Mouse (Mus musculus): Measurements from ENCODE around the gene Ccdc138.
"Not testable (repeated sequence)": the region's sequence is repeated elsewhere in the genome, so short reads cannot be mapped to it uniquely, and the experiment has no call there.

The Ccdc138 gene

GRCm38 (mm10) chr10:58497320-58498284 lies at the start of gene Ccdc138:
Gene Ccdc138, plus strand, starts transcription at chr10:58497948.
- peak; percentile 96 for DNase-seq

DNA sequence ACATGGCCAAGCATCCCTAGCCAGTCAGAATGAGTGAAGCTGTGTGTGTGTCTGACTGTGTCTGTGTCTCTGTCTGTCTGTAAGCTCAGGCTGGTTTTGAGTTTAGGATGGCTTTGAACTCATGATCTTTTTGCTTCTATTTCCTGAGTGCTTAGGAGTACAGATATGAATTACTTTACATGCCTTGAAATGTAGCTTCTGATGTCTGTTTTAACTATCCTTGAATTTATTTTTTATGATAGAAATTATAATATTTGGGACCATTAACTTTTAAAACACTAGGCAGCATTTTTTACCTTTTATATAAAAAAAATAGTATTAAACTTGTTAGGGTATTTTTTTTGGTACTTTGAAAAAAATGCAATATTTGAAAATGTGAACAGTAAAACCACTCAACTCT lies 46.2 kb upstream of the Ccdc138 start:
- DNase-seq = no peak

DNA sequence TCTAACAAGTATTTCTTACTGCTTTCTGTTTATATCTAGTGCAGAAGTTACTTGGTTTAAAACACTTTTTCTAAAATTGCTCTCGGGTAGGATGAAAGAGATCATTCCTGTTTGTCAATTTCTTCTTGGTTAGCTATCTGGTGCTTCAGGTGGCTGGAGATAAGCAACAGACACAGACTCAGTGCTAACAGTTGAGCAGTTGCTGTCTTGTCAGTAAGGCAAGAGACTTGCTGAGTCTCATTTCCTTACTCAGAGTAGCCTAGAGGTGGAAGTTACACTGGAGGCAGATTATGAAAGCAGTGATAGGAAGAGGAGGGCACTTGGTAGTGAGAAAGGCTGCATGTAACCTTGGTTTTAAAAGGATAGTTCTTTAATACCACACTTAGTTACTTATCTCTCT lies 45.6 kb upstream of the Ccdc138 start:
- no peak for DNase-seq

- no peak for DNase-seq
Measured at GRCm38 (mm10) chr10:58459896-58460295, 37.9 kb upstream of the Ccdc138 start.

DNA sequence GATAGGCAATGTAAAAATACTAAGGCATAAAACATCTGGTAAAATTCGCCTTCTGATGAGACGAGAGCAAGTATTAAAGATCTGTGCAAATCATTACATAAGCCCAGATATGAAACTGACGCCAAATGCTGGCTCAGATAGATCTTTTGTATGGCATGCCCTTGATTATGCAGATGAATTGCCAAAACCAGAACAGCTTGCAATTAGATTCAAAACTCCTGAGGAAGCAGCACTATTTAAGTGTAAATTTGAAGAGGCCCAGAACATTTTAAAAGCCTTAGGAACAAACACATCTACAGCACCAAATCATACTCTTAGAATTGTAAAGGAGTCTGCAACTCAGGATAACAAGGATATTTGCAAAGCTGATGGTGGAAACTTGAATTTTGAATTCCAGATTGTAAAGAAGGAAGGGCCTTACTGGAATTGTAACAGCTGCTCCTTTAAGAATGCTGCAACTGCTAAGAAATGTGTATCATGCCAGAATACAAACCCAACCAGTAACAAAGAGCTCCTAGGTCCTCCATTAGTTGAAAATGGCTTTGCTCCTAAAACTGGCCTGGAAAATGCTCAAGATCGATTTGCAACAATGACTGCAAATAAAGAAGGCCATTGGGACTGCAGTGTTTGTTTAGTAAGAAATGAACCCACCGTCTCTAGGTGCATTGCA lies 20.5 kb upstream of the Ccdc138 start:
- no peak for DNase-seq

DNA sequence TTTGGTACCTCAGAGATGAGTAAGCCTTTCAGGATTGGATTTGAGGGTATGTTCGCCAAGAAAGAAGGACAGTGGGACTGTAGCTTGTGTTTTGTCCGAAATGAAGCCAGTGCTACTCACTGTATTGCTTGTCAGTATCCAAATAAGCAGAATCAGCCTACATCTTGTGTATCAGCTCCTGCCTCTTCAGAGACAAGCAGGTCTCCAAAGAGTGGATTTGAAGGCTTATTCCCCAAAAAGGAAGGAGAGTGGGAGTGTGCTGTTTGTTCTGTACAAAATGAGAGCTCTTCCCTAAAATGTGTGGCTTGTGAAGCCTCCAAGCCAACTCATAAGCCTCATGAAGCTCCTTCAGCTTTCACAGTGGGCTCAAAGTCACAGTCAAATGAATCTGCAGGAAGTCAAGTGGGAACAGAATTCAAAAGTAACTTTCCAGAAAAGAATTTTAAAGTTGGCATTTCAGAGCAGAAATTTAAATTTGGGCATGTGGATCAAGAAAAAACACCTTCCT lies 19.6 kb upstream of the Ccdc138 start:
- DNase-seq = no peak

- DNase-seq = no peak
Measured at GRCm38 (mm10) chr10:58479954-58480490, 17.7 kb upstream of the Ccdc138 start.

GRCm38 (mm10) chr10:58491031-58491430 lies 6.7 kb upstream of the Ccdc138 start:
- DNase-seq = no peak

GRCm38 (mm10) chr10:58495637-58496036 lies 2.1 kb upstream of the Ccdc138 start:
- DNase-seq = no peak

DNA sequence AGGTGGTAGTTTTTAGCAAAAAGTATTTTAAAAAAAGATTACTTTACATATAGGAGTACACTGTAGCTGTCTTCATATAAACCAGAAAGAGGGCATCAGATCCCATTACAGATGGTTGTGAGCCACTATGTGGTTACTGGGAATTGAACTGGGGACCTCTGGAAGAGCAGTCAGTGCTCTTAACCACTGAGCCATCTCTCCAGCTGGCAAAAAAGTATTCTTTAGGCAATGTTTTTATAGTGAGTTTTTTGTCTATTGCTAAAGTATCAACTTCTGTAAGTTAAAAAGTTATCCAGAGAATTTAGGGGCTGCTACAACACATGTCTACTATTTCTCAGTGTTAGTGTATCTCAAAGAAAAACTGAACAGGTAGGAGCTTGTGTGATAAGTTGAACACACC lies 1.0 kb upstream of the Ccdc138 start:
- no peak for DNase-seq

DNA sequence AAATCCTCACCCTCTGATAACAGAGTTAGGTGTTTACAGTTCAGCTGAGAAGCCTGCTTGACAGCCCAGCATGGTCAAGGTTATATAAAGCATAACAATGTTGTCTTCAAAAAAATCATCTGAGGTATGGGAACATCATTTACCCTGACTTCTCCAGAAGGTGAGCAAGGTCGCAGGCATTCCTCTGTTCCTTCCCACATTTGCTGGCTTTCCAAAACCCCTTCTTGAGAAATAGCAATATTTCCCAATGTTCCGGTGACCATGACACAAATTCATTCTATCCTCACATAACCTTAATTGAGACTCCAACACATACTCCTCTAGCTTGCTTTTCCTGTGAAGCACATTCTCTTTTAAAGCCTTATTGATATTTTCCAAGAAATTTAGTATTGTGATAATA lies 768 bp downstream of the Ccdc138 start:
- DNase-seq = no peak

DNA sequence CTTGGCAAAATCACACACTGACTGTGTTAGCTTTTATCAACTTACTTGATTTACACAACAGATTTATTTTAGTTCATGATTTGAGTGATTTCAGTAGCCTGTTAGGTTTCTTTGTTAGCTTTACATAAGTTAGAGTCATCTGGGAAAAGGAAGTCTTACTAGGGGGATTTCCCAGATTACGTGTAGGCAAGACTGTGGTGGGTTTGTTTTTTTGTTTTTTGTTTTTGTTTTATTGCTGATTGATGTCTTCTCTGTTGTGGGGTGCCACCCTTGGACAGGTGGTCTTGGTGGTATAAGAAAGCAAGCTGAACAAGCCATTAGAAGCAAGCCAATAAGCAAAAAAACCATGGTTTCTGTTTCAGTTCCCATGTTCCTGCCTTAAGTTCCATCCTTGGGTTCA lies 31.6 kb downstream of the Ccdc138 start:
- DNase-seq = no peak

DNA sequence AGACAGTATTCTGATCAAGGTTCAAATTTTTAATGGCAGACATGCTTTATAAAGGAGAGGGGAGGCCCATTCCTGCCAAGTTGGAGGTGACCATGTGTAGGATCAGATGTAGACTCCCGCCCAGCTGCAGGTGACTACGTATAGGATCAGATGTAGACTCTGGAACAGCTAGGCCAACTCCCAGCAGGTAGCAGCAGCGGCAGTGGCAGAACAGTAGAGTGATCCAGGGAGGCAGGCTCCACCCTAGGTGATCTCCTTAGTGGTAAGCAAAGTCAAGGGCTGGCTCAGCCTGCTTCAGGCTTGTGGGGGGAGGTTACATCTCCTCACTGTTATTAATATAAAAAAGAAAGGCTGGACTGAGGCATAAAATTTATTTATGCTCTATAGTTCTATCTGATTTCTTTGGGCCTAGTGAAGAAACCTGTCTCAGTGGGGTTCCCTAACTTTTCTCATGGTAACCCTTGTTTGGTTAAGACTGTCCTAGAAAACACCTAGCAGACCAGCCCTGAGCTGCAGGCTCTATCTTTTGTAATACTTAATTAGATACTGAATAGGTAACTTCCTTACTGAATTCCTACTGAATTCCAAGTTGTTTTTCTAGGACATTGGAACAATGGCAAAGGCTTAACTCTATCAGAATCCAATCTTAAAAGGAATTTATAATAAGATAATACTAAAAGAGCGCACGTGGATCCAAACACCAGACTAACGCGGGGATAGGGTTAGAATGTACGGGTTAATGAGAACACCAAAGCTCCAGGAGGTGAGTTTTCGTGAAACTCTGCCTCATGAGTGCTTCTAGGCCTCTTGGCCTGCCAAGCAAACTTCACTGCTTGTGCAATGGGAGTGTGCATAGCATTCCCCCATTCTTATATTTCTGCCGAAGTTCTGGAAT lies 33.4 kb downstream of the Ccdc138 start:
- DNase-seq = no peak

DNA sequence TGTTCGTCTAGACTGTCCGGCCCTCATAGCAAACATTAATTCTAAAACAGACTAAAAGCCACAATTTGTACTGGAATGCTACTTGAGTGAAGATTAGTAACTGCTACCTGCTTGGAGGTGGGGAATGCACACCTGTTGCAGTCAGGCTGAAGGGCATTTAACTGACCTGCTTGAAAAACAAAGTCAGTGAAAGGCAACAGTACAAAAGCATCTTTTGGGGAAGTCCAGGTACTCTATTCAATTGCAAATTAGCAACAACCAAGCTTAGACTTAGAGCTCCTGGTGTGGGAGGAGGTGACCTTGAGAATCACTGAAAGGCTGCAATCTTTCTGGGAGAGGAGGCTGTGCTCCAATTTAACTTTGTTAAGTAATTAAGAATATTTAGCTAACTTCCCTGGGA lies 34.4 kb downstream of the Ccdc138 start:
- no peak for DNase-seq

DNA sequence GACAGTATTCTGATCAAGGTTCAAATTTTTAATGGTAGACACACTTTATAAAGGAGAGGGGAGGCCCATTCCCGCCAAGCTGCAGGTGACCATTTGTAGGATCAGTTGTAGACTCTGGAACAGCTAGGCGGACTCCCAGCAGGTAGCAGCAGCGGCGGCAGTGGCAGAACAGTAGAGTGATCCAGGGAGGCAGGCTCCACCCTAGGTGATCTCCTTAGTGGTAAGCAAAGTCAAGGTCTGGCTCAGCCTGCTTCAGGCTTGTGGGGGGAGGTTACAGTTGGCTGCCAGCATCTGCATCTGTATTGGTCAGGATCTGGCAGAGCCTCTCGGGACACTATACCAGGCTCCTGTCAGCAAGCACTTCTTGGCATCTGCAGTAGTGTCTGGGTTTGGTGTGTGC lies 38.5 kb downstream of the Ccdc138 start:
- not testable (repeated sequence) for DNase-seq

DNA sequence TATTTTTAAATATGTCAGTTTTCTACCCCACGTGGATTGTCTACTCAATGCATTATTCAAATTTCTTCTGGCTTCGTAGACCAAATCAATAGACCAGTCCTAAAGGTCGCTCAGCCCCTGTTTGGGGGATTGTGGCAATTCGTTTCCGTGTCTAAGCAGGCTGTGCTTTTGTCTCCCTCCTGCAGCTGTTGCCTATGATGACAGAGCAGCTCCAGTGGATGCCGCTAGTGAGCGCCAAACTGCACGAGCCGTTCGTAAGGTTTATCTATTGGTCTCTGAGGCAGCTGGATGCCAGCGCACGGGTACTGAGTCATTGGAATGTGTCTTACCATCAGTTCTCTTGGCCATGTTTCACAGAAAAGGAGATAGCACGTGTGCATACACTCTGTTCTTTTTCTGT lies 42.9 kb downstream of the Ccdc138 start:
- DNase-seq = no peak

DNA sequence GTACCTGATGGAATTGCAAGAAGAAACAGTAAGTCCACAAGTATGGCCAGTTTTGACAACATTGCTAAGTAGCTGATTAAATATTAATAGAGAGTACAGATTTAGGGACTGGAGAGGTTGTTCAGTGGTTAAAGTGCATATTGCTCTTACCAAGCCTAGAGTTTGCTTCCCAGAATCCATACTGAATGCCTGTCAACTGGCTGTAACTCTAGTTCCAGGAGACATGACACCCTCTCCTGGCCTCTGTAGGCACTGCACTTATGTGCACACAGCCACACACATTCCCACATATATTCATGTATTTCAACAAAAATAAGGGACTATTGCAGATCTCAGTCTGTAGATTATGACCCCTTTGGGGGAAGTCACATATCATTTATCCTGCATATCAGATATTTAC lies 51.0 kb downstream of the Ccdc138 start:
- no peak for DNase-seq

- DNase-seq = no peak
Measured at GRCm38 (mm10) chr10:58554693-58555387, 57.1 kb downstream of the Ccdc138 start.

DNA sequence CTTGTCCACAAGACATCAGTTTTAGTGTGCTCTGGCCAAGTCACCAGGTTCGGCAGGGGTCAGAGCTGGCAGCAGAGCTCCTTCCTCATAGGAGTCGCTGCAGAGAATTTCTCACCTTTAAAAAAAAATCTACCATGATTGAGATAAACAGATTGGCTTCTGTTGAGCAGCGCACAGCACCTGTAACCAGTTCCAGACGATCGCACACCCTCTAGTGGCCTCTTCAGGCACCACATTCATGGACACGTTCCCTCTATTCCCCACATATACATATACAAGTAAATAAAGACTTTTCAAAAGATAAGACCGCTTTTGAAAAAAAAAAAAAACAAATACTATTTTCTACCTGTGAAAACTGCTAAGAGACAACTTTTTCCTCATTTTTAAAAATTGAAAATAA lies 61.4 kb downstream of the Ccdc138 start:
- DNase-seq = peak; percentile 60

GRCm38 (mm10) chr10:58559901-58560300 lies 62.2 kb downstream of the Ccdc138 start:
- peak; percentile 3 for DNase-seq

DNA sequence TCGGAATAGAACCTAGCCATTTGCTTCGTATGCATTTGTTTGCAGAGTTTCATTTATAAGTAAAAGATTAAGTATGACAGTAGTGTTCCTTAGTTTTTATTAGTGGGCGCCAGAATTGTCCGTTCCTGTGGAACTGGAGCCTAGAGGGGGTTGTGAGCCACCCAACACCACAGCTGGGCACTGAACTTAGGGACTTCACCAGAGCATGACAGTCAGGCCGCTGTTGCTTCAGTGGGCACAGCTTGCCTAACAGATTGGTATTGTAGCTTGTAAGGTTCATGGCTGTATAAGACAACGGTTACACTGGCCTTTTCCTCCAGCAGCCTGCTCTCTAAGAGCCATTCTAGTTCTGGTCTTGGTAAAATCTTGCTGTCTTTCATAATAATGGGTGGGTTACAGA lies 62.8 kb downstream of the Ccdc138 start:
- no peak for DNase-seq
